Mouse (Mus musculus) layer of hippocampus, adult 2 months (tissue): ENCODE data around the gene Deaf1. TPM values are rescaled to one million over a fixed set of nuclear protein-coding genes. Genes with fewer than 3 reads are reported as not detected.

Experiments used
- DNase-seq, 2 experiments: peaks; one replicate each; pipeline ENCODE4 v3.0.0; 2022; ENCODE audit warnings: low spot score in 2 of 2
- H3K27ac ChIP-seq: fragments of 200-600 bp; 2 replicates; pipeline ENCODE4 v1.8.1; 2022
- H3K4me3 ChIP-seq: fragments of 200-600 bp; 2 replicates; pipeline ENCODE4 v1.8.1; 2022; ENCODE audit warnings: mild to moderate bottlenecking
- CTCF ChIP-seq: fragments of 200-600 bp; conservative IDR thresholded peaks from 2 replicates; pipeline ENCODE4 v1.8.1; 2022; ENCODE audit warnings: antibody characterized with exemption, mild to moderate bottlenecking, moderate library complexity
- total RNA-seq, 2 experiments: library from RNA; stranded (reverse); gene quantifications; 2 replicates each; pipeline ENCODE4 v1.2.3; 2021

Deaf1 gene
- total RNA-seq, 2 experiments from 2014 or later = 74.1 to 77.0 TPM

- Histone ChIP-seq H3K27ac (peak overlapping the region; percentile 74), H3K4me3 (no peak overlapping the region)
- peak in 1 of 2 experiments; percentile 29 for DNase-seq
- TF ChIP-seq CTCF = no peak
These were observed 8.2 kb upstream of the Deaf1 start for GRCm38 (mm10) chr7:141335682-141336081.

DNA sequence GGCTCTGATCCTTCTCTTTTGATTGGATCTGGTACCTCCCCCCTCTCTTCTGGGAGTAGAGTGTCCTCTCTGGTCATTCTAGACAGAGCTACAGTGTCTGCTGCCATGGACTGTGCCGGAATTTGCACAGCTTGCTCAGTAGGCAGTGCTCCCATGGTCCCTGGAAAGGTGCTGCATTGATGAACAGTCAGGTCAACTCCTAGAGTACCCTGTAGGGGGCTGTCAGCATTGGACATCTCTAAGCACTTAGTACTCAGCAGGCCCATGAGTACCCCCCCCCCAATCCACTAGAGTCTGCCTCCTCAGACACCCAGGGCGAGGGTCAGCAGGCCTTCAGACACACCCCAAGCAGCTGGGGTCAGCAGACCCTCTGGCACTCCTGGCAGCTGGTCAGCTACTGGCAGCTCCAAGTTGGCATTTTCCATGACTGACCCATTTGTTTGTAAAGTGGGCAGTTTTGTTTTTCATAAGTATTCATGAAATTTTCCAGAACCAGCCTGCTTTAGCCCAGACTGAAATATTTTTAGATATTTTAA lies 7.6 kb upstream of the Deaf1 start:
- DNase-seq = no peak
- H3K27ac ChIP-seq = peak overlapping the region; percentile 74

GRCm38 (mm10) chr7:141331990-141332389 lies 4.5 kb upstream of the Deaf1 start:
- no peak overlapping the region for H3K27ac ChIP-seq
- no peak overlapping the region for H3K4me3 ChIP-seq
- no peak for DNase-seq
- no peak for TF ChIP-seq CTCF

More for the DNA sequence above, 7.6 kb upstream of the Deaf1 start:
- no peak overlapping the region for H3K4me3 ChIP-seq
- TF ChIP-seq CTCF = peak; percentile 52

DNA sequence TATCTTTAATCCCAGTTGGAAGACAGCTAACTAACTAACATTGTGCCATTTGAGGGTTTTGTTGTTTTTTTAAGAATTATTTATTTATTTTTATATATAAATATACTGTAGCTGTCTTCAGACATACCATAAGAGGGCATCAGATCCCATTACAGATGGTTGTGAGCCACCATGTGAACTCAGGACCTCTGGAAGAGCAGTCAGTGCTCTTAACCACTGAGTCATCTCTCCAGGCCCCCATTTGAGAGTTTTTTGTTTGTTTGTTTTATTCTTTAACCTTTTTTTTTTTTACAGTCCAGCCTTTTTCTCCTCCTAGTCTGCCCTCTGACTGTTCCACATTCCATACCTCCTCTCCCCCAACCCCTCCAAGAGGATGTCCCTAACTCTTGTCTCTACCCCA lies 3.2 kb upstream of the Deaf1 start:
- Histone ChIP-seq H3K4me3 (no peak overlapping the region), H3K27ac (no peak overlapping the region)
- DNase-seq = no peak
- no peak for TF ChIP-seq CTCF

GRCm38 (mm10) chr7:141328373-141328990 lies 992 bp upstream of the Deaf1 start:
- Histone ChIP-seq H3K4me3 (peak overlapping the region; percentile 87), H3K27ac (peak overlapping the region; percentile 100)
- no peak for DNase-seq
- TF ChIP-seq CTCF = no peak

DNA sequence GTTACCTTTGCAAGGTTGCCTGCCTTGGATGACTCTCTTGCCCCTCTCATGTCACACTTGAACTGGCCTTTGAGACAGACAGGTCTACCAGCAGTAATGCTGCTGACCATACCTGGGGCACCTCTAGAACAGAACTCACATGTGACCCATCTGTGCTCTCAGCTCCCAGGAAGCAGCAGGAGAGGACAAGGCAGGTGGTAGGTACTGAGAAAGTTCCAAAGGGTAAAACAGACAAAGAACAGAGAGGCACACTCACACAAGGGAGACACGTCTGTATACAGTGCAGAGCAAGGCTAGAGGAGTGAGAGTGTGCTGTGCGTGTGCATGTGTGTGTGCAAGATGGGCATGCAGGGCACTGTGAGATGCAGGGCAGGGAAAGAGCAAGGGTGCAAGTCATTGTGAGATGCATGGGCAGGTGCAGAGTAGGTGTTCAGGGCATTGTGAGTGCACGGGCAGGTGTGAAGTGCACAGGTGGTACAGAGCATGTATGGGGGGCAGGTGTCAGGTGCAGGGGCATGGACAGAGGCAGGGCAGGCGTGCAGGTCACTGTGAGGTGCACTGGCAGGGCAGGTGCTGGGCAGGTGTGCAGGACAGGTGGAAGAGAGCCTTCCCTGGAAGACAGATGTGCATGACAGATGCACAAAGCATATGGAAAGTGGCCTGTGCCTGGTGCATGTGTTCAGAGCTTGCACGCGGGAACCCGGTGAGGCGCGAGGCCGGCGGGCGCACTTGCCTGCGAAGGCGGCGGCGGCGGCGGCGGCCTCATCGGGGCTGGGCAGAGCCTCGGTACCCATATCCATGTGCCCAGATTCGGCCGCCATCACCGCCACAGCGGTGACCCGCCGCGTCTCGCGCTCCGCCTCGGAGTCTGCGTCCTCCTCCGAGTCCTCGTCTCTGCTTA lies 694 bp downstream of the Deaf1 start:
- DNase-seq = no peak
- Histone ChIP-seq H3K27ac (peak overlapping the region; percentile 100), H3K4me3 (peak overlapping the region; percentile 87)
- TF ChIP-seq CTCF = no peak

DNA sequence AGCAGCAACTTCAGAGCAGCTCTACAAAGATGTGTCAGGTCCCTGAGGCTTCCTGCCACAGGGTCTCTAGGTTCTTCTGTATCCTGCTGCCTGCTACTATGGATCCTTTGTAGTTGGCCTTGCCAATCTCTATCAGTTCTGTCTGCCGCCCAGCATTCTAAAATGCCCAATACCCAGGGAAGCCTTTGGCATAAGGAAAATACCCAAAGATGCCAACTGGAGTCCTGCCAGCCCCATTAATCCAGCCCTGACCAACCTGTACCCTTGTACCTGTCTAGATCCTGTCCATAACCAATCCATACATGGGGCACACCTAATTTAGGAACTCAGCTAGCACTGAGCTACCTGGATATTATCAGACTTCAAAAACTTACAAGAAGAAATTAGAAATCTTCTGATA lies 2.8 kb downstream of the Deaf1 start:
- Histone ChIP-seq H3K4me3 (no peak overlapping the region), H3K27ac (no peak overlapping the region)
- no peak for DNase-seq
- no peak for TF ChIP-seq CTCF

DNA sequence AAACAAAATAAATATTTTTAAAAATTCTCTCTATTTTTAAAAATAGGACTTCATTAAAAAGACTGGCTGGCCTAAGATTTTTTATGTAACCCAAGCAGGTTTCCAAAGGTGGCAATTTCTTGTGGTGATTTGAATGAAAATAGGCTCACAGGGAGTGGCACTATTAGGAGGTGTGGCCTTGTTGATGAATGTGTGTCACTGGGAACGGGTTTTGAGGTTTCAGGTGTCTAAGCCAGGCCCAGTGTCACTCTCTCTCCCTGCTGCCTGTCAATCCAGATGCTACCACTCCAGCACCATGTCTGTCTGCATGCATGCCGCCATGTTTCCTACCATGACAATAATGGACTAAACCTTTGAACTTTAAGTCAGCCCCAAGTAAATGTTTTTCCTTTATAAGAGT lies 8.0 kb downstream of the Deaf1 start:
- no peak for TF ChIP-seq CTCF
- no peak for DNase-seq

GRCm38 (mm10) chr7:141317619-141318132 lies 9.8 kb downstream of the Deaf1 start:
- Histone ChIP-seq H3K27ac (no peak overlapping the region), H3K4me3 (no peak overlapping the region)
- no peak for DNase-seq
- no peak for TF ChIP-seq CTCF

More for the DNA sequence above, 8.0 kb downstream of the Deaf1 start:
- Histone ChIP-seq H3K27ac (no peak overlapping the region), H3K4me3 (no peak overlapping the region)

DNA sequence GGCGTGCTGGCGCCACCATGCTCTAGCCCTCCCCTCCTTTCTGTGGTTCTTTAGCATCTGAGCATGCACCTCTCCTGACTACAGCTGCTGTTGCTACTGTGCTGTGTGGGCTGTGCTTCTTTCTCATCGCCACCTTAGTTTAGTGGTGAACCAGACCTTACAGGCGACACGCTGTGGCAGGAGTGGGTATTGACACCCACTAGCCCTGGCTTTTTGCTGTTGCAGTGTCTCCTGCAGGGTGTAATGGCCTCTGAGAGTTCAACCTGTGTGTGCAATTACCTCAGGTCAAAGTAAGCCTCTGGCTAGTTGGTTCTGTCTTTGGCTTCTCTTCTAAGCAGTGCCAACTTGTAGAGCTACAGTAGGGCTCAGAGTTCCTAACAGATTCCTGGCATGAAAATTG lies 11.5 kb downstream of the Deaf1 start:
- H3K27ac ChIP-seq = no peak overlapping the region
- peak; percentile 19 to 44 for DNase-seq
- no peak overlapping the region for H3K4me3 ChIP-seq
- TF ChIP-seq CTCF = peak; percentile 76

DNA sequence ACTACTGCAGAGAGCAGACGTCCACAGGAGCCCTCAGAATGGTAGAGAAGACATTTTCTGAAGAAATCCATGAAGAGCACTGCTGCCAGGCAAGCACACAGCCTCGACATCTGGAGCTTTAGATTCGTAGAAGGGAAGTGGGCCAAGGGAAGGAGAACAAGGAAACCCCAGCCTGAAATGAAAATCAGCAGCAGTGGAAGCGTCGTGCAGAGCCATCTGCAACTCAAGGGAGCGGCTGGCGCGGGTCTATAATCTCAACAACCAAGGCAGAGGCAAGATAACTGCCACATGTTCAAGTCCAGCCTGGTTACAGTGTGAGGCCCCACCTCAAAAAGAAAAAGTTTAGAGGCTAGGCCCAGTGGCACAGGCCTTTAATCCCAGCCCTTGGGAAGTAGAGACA lies 12.4 kb downstream of the Deaf1 start:
- TF ChIP-seq CTCF = no peak
- H3K4me3 ChIP-seq = no peak overlapping the region
- peak in 1 of 2 experiments; percentile 38 for DNase-seq
- no peak overlapping the region for H3K27ac ChIP-seq

DNA sequence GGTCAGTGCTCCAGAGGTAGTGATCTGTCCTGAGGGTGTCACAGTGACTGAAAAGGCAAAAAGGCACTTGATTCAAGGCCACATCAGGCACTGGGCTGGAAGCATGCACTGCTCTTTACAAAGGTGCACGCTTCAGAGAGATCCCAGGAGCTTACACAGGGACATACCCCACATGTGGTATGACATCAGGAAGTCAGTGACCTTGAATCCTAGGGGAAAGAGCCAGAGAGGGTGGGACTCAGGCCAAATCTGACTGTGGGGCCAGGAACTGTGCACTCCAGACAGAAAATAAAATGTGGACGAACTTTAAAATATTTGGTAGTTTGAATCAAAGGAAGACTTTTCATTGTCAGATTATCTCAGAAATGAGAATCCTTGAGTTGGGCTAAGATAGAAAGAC lies 13.1 kb downstream of the Deaf1 start:
- no peak for DNase-seq
- no peak overlapping the region for H3K4me3 ChIP-seq
- H3K27ac ChIP-seq = no peak overlapping the region
- TF ChIP-seq CTCF = no peak

GRCm38 (mm10) chr7:141304537-141304936 lies 23.0 kb downstream of the Deaf1 start:
- Histone ChIP-seq H3K27ac (no peak overlapping the region), H3K4me3 (no peak overlapping the region)
- no peak for TF ChIP-seq CTCF
- DNase-seq = no peak
